Mouse (Mus musculus) bone marrow macrophage, adult 2 months (primary cell): ENCODE data around the gene Thsd4. TPM values are rescaled to one million over a fixed set of nuclear protein-coding genes. Genes with fewer than 3 reads are reported as not detected.

ENCODE experiments used
- H3K27ac ChIP-seq: 2 replicates; pipeline ENCODE4 v1.5.1; 2012; ENCODE audit warnings: low read depth, low read length; ENCODE audit not compliant: insufficient read depth
- H3K4me1 ChIP-seq: 2 replicates; pipeline ENCODE4 v1.6.1; 2012; ENCODE audit warnings: low read length; ENCODE audit not compliant: control insufficient read depth, insufficient read depth
- H3K4me3 ChIP-seq: 2 replicates; pipeline ENCODE4 v1.5.1; 2012; ENCODE audit warnings: mild to moderate bottlenecking, low read length, moderate library complexity; ENCODE audit not compliant: insufficient read depth
- CTCF ChIP-seq: IDR thresholded peaks from 2 replicates; pipeline ENCODE4 v1.5.1; 2012; ENCODE audit warnings: low read depth, mild to moderate bottlenecking, low read length, moderate library complexity
- POLR2A ChIP-seq: IDR thresholded peaks from 2 replicates; pipeline ENCODE4 v1.6.1; 2012; ENCODE audit warnings: mild to moderate bottlenecking, low read depth, low read length, borderline replicate concordance
- polyA plus RNA-seq: library from polyadenylated mRNA; stranded (reverse); fragments of >200 nt; gene quantifications from 2 replicates; pipeline ENCODE4 v1.2.4, GENCODE M21; 2012; ENCODE audit not compliant: missing spikeins, insufficient read depth, insufficient read length

Gene Thsd4
- polyA plus RNA-seq, 1 experiment: 0.09 TPM

- no peaks in the 10 kb centered on the region for H3K4me1 ChIP-seq
- H3K27ac ChIP-seq: no peak overlapping the region
- H3K4me3 ChIP-seq: no peak overlapping the region
- TF ChIP-seq CTCF (no peak), POLR2A (no peak)
These were observed 3.6 kb downstream of the Thsd4 start for GRCm38 (mm10) chr9:60518216-60518615.

GRCm38 (mm10) chr9:60517148-60517547, 4.7 kb downstream of the Thsd4 start:
- H3K4me1 ChIP-seq: no peaks in the 10 kb centered on the region
- no peak overlapping the region for H3K27ac ChIP-seq
- no peak for TF ChIP-seq POLR2A
- no peak for TF ChIP-seq CTCF
- no peak overlapping the region for H3K4me3 ChIP-seq

- H3K27ac ChIP-seq: no peak overlapping the region
- no peaks in the 10 kb centered on the region for H3K4me1 ChIP-seq
- no peak overlapping the region for H3K4me3 ChIP-seq
- TF ChIP-seq POLR2A (no peak), CTCF (no peak)
These were observed 5.5 kb downstream of the Thsd4 start for GRCm38 (mm10) chr9:60516379-60516778.

- Histone ChIP-seq H3K4me1 (no peaks in the 10 kb centered on the region), H3K4me3 (no peak overlapping the region), H3K27ac (no peak overlapping the region)
- TF ChIP-seq CTCF (no peak), POLR2A (no peak)
These were observed 8.5 kb downstream of the Thsd4 start for GRCm38 (mm10) chr9:60513329-60513788.

- no peak for TF ChIP-seq POLR2A
- no peak for TF ChIP-seq CTCF
- no peak overlapping the region for H3K4me3 ChIP-seq
- no peak overlapping the region for H3K27ac ChIP-seq
These were observed 11.0 kb downstream of the Thsd4 start for GRCm38 (mm10) chr9:60510876-60511275.

GRCm38 (mm10) chr9:60506136-60506535, 15.7 kb downstream of the Thsd4 start:
- Histone ChIP-seq H3K27ac (no peak overlapping the region), H3K4me1 (no peaks in the 10 kb centered on the region), H3K4me3 (no peak overlapping the region)
- TF ChIP-seq POLR2A (no peak), CTCF (no peak)

More at GRCm38 (mm10) chr9:60510876-60511275, 11.0 kb downstream of the Thsd4 start:
- no peaks in the 10 kb centered on the region for H3K4me1 ChIP-seq

GRCm38 (mm10) chr9:60504378-60505285, 17.2 kb downstream of the Thsd4 start:
- no peak for TF ChIP-seq POLR2A
- TF ChIP-seq CTCF: no peak
- H3K27ac ChIP-seq: no peak overlapping the region
- H3K4me1 ChIP-seq: no peaks in the 10 kb centered on the region
- no peak overlapping the region for H3K4me3 ChIP-seq

GRCm38 (mm10) chr9:60502220-60502619, 19.6 kb downstream of the Thsd4 start:
- Histone ChIP-seq H3K27ac (no peak overlapping the region), H3K4me1 (no peaks in the 10 kb centered on the region)

GRCm38 (mm10) chr9:60501504-60502179, 20.2 kb downstream of the Thsd4 start:
- Histone ChIP-seq H3K27ac (no peak overlapping the region), H3K4me3 (no peak overlapping the region), H3K4me1 (no peaks in the 10 kb centered on the region)
- no peak for TF ChIP-seq CTCF
- TF ChIP-seq POLR2A: no peak

More at GRCm38 (mm10) chr9:60502220-60502619, 19.6 kb downstream of the Thsd4 start:
- no peak for TF ChIP-seq CTCF
- no peak for TF ChIP-seq POLR2A
- H3K4me3 ChIP-seq: no peak overlapping the region

- TF ChIP-seq CTCF: no peak
- no peak for TF ChIP-seq POLR2A
- H3K27ac ChIP-seq: no peak overlapping the region
- no peak overlapping the region for H3K4me3 ChIP-seq
- H3K4me1 ChIP-seq: peaks cover 15% of the 10 kb centered on the region
These were observed 29.4 kb downstream of the Thsd4 start for GRCm38 (mm10) chr9:60492275-60492974.
